Mouse (Mus musculus) gastrocnemius, postnatal 4 days (tissue): ENCODE measurements at regions not wholly inside any gene's neighbourhood (a gene's known extent, or its start where the extent isn't known, plus 50 kb on each side); places are given as distances from the start of the nearest gene placed in this dataset.

Experiments
- DNase-seq, 2 experiments: peaks; one replicate each; pipeline ENCODE4 v3.0.0; 2021 to 2022; ENCODE audit warnings: low spot score in 2 of 2, mixed read lengths in 2 of 2

DNA sequence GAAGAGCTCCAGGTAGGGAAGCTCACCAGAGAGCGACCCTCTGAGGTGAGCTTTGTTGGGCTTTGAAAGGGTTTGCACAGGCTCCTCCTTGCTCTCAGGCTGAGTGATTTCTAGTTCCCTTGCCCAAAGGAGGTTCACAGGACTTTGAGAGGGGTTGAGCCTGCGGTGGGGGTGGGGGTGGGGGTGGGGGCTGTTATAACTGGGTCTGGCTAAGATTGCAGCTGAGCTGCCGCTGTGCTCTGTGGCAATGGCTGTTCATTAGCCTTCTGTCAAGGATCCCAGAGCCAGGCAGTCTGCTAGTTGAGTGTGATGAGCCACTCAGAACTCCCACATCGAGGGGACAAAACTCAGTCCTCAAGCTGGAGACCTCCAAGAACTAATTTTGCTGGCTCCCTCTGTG, 59.5 kb upstream of the Hhip start:
- DNase-seq = no peak
